Mouse (Mus musculus): Measurements from ENCODE around the gene Llgl1.

- TF ChIP-seq CTCF (IDR thresholded peaks at IDR 0.05; ENCODE audit: low read depth, low read length) (no peak), POLR2A (IDR thresholded peaks at IDR 0.05; ENCODE audit: borderline replicate concordance, low read depth, low read length) (no peak)
Measured at GRCm38 (mm10) chr11:60715833-60716232, 16.3 kb downstream of the Llgl1 start.
